Mouse (Mus musculus) adrenal gland, adult 8-10 months (tissue): ENCODE data around the gene Mttp. TPM values are rescaled to one million over a fixed set of nuclear protein-coding genes. Genes with fewer than 3 reads are reported as not detected.

ENCODE experiments used
- DNase-seq: peaks from one replicate; pipeline ENCODE4 v3.0.0; 2022
- total RNA-seq, 4 experiments: library from RNA; stranded (reverse); gene quantifications; 2 replicates each; pipeline ENCODE4 v1.2.4; 2022

Mttp gene
- total RNA-seq, 4 experiments from 2014 or later = 5.9 to 11.8 (median 8.8) TPM

GRCm38 (mm10) chr3:138049555-138049954, 95.2 kb downstream of the Mttp start:
- DNase-seq = no peak

GRCm38 (mm10) chr3:138043316-138043715, 101.5 kb downstream of the Mttp start:
- no peak for DNase-seq

GRCm38 (mm10) chr3:138041591-138042301, 103.0 kb downstream of the Mttp start:
- DNase-seq = no peak

GRCm38 (mm10) chr3:138040938-138041337, 103.8 kb downstream of the Mttp start:
- DNase-seq = no peak

Other genes with a start within 250 kb of the Mttp start
- 10 to 100 TPM; 62.8 to 80.3 (median 71.5) TPM for gene Lamtor3, start 226.5 kb downstream of the Mttp start, total RNA-seq
- gene Dapp1, start 163.4 kb downstream of the Mttp start, total RNA-seq = 10 to 100 TPM in 1 of 4 experiments, 1 to 10 TPM in 3; 3.9 to 11.2 (median 7.0) TPM
- under 1 TPM; 0.03 to 0.07 (median 0.04) TPM for gene 1110002E22Rik, start 79.9 kb downstream of the Mttp start, total RNA-seq
- gene Gm5105, start 77.6 kb downstream of the Mttp start, total RNA-seq = under 1 TPM in 1 of 4 experiments, not detected in 3; 0.30 TPM
- 1 to 10 TPM; 4.9 to 9.2 (median 7.0) TPM for gene Trmt10a, start 1.5 kb downstream of the Mttp start, total RNA-seq
- not detected for gene 4930579F01Rik, start 48.9 kb upstream of the Mttp start, total RNA-seq
- gene Adh7, start 72.8 kb upstream of the Mttp start, total RNA-seq = 100 to 1,000 TPM in 2 of 4 experiments, 1 to 10 TPM in 2; 1.5 to 212 (median 76.4) TPM
- 1,000 to 10,000 TPM in 2 of 4 experiments, 100 to 1,000 TPM in 2; 318 to 7,826 (median 4,098) TPM for gene Adh1, start 116.0 kb upstream of the Mttp start, total RNA-seq
- not detected for gene Adh6a, start 168.3 kb upstream of the Mttp start, total RNA-seq
- under 1 TPM in 1 of 4 experiments, not detected in 3; 0.17 TPM for gene Adh6b, start 196.8 kb upstream of the Mttp start, total RNA-seq